Mouse (Mus musculus): ENCODE measurements around the gene Vps13d. TPM values are rescaled to one million over a fixed set of nuclear protein-coding genes. Genes with fewer than 3 reads are reported as not detected.

Gene Vps13d
- polyA plus RNA-seq, 1 experiment from 2014 or later = 7.8 TPM

DNA sequence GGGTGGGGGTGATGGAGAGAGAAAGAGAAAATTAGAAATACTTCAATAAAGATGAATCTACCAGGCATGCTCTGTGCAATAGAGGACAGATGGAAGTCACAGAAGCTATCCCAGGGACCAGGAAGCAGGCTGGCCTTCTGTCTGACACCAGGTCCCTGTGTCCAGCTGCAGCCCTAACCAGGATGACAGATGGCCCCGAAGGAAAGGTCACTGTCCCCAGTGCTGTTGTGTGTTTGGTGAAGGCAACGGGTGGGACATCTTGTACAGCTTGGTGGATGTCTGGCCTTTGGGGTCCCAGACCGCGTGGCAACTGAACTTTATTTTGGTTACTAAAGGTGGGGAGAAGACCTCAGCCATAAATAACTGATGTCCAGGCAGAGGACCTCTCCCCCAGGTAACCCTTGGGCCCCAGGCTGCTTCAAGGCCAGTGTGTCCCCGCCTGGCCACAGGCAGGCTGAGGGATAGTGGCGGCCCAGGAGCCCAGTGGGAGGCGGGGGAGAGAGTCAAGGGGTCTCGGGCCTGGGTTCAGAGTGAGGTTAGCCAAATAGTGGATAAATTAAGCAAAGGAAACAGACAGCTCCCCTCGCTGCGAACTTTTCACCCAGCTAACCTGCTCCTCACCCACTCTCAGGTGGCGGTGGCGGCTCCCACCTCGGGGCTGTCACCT lies 253.9 kb downstream of the Vps13d start:
- Histone ChIP-seq H3K27ac (replicated peaks) (no peak overlapping the region), H3K36me3 (no peaks in the 10 kb centered on the region), H3K9ac (replicated peaks) (no peak overlapping the region), H3K4me2 (no peak overlapping the region), H3K9me3 (replicated peaks) (no peaks in the 10 kb centered on the region), H3K4me1 (no peaks in the 10 kb centered on the region), H3K4me3 (replicated peaks) (no peak overlapping the region), H3K27me3 (replicated peaks) (no peaks in the 10 kb centered on the region)
- 75% methylated on average over 13 of the region's 13 CpGs for WGBS
- no peak for ATAC-seq (ENCODE audit: low FRiP score)

DNA sequence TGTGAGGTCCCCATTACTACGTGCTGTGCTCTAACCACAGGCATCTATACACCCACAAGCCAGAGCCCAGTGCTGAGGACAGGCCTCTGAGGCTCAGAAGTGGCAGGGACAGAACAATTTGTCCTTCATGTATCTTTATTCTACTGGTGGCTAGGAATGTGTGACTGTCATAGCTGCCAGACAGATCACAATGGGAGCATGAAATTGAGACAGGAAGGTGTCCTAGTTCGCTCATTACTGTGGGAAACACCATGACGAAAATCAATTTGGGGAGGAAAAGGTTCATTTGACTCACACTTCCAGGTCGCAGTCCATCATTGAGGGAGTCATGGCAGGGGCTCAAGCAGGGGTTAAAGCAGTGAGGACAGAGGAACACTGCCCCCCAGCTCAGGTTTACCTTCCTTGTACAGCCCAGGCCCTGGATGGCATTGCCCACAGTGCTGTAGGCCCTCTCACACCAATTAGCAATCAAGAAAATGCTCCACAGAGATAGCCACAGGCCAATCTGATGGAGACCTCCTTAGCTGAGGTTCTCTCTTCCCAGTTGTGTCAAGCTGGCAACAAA lies 254.9 kb downstream of the Vps13d start:
- 66% methylated on average over 4 of the region's 4 CpGs for WGBS

DNA sequence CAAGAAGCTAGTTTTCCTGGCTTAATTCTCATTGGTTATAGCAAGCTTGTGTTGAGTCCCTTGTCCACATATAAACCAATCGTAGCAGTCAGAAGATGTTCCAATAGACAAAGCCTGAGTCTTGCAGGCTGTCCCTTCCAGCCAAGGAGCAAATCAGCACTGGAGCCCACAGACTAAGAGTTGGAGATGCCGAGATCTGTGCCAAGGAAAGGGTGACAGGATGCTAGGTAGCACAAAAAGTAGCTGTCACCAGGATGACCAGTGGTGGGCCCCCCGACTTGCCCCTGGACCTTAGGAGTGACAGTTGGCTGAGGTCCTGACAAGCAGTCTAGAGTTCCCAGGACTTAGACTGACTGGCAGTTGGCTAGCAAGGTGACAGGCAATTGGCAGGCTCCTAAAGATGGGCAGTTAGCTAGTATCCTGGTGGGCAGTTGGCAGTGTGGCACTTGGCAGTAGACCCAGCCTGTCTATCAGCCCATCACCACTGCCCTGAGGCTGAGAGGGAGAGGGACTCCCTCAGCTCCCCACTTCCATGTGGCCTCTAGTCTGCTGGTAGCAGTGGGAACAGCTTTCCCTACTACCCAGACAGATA lies 258.1 kb downstream of the Vps13d start:
- Histone ChIP-seq H3K9me3 (replicated peaks) (no peaks in the 10 kb centered on the region), H3K4me1 (no peaks in the 10 kb centered on the region), H3K27ac (replicated peaks) (no peak overlapping the region), H3K4me3 (replicated peaks) (no peak overlapping the region), H3K9ac (replicated peaks) (no peak overlapping the region), H3K27me3 (replicated peaks) (no peaks in the 10 kb centered on the region), H3K36me3 (no peaks in the 10 kb centered on the region), H3K4me2 (no peak overlapping the region)
- ATAC-seq (ENCODE audit: low FRiP score) = peak; percentile 64
- 83% methylated on average over 3 of the region's 3 CpGs for WGBS

More for the DNA sequence above, 254.9 kb downstream of the Vps13d start:
- H3K27ac ChIP-seq (replicated peaks) = no peak overlapping the region
- no peak for ATAC-seq (ENCODE audit: low FRiP score)
- H3K4me3 ChIP-seq (replicated peaks) = no peak overlapping the region
- no peaks in the 10 kb centered on the region for H3K9me3 ChIP-seq (replicated peaks)
- H3K36me3 ChIP-seq = no peaks in the 10 kb centered on the region
- H3K4me2 ChIP-seq = no peak overlapping the region
- H3K4me1 ChIP-seq = no peaks in the 10 kb centered on the region
- H3K9ac ChIP-seq (replicated peaks) = no peak overlapping the region
- H3K27me3 ChIP-seq (replicated peaks) = no peaks in the 10 kb centered on the region

DNA sequence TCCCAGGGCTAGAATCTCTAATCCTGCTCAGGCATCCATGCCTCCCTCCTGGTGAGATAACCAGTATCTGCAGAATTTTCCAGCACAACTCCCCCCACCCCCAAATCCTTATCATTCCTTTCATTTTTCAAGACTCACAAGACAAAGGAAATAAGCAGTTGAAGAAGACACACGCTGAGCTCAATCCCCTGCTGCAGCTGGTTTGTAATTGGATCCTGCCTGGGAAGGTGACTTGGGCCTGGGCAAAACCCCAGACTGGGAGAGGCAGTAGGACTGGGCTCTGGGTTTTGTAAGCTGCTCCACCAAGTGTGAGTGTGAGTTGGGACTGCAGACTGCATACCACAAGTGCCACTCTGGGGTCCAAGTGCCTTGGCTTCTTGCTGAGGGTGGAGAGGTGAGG lies 260.3 kb downstream of the Vps13d start:
- H3K27ac ChIP-seq (replicated peaks) = no peak overlapping the region
- H3K9me3 ChIP-seq (replicated peaks) = no peaks in the 10 kb centered on the region
- 16% methylated on average over 1 of the region's 1 CpGs for WGBS
- peaks cover 9% of the 10 kb centered on the region; the same call in 1 of the 2 replicates for H3K4me1 ChIP-seq
- no peaks in the 10 kb centered on the region for H3K36me3 ChIP-seq
- no peak overlapping the region for H3K4me3 ChIP-seq (replicated peaks)
- H3K4me2 ChIP-seq = no peak overlapping the region
- H3K9ac ChIP-seq (replicated peaks) = no peak overlapping the region
- H3K27me3 ChIP-seq (replicated peaks) = no peaks in the 10 kb centered on the region
- ATAC-seq (ENCODE audit: low FRiP score) = no peak

DNA sequence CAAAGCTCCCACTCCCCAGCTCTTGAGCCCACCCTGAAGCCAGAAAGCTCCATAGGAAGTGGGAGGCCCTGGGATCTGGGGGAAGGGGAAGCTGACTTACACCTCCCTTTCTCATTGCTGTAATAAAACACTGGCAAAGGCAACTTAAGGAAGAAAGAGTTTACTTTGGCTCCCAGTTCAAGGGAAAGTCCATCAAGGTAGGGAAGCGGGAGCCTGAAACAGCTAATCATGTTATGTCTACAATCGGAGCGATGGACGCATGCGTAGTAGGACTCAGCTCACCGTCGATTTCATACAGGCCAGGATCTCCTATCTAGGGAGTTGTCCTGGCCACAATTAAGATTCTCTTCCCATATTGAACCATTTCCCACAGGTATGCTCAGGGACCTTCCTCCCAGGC lies 263.6 kb downstream of the Vps13d start:
- Histone ChIP-seq H3K27ac (replicated peaks) (no peak overlapping the region), H3K9ac (replicated peaks) (no peak overlapping the region), H3K9me3 (replicated peaks) (no peaks in the 10 kb centered on the region), H3K27me3 (replicated peaks) (no peaks in the 10 kb centered on the region), H3K4me1 (peaks cover 15% of the 10 kb centered on the region), H3K4me2 (no peak overlapping the region), H3K4me3 (replicated peaks) (no peak overlapping the region), H3K36me3 (no peaks in the 10 kb centered on the region)
- 90% methylated on average over 7 of the region's 7 CpGs for WGBS
- ATAC-seq (ENCODE audit: low FRiP score) = no peak

DNA sequence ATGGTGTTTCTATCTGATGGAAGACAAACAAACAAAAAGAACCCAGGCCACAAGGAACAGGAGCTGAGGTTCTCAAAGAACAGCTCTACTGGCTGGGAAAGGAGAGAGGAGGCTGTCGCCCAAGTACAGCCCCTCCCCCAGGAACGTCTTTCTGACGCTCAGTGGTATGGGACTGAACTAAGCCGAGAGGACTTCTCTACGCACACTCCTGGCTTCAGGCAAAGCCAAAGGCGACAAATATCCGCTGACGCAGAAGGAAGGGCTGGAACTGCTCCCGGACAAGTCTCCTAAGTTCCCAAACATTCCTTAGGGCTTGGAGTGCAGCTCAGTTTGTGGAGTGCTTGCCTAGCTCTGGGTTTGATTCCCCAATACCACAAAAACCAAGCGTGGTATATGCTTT lies 264.4 kb downstream of the Vps13d start:
- ATAC-seq (ENCODE audit: low FRiP score) = peak; percentile 60; the same call in 1 of the 2 replicates
- no peaks in the 10 kb centered on the region for H3K9me3 ChIP-seq (replicated peaks)
- peak overlapping the region; percentile 62 for H3K27ac ChIP-seq (replicated peaks)
- H3K4me3 ChIP-seq (replicated peaks) = no peak overlapping the region
- 38% methylated on average over 10 of the region's 10 CpGs for WGBS
- H3K36me3 ChIP-seq = no peaks in the 10 kb centered on the region
- no peak overlapping the region; the same call in 1 of the 2 replicates for H3K4me2 ChIP-seq
- no peak overlapping the region for H3K9ac ChIP-seq (replicated peaks)
- H3K4me1 ChIP-seq = peaks cover 15% of the 10 kb centered on the region
- H3K27me3 ChIP-seq (replicated peaks) = no peaks in the 10 kb centered on the region

DNA sequence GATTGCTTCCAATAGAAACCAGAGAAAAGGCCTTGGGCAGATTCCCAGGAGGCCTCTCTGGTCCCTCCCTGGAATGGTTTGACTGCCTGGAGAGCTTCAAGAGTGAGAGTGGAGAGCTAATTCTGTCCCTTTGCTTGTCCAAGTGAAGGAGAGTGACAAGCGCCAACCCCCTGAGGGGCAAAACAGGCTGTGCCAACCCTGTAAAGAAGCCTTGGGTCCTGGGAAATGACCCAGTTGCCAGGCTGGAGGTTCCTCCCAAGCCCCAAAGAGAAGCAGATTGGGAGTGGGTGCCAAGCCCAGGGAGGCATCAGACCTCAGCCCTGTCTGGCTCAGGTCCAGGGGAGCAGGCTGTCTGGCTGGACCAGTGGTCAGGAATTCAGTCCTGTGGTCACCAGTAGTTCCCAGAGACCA lies 265.0 kb downstream of the Vps13d start:
- no peak overlapping the region for H3K4me2 ChIP-seq
- H3K4me3 ChIP-seq (replicated peaks) = no peak overlapping the region
- H3K9me3 ChIP-seq (replicated peaks) = no peaks in the 10 kb centered on the region
- ATAC-seq (ENCODE audit: low FRiP score) = peak; percentile 71
- peaks cover 15% of the 10 kb centered on the region for H3K4me1 ChIP-seq
- H3K36me3 ChIP-seq = no peaks in the 10 kb centered on the region
- no peaks in the 10 kb centered on the region for H3K27me3 ChIP-seq (replicated peaks)
- peak overlapping the region; percentile 62; the same call in 1 of the 2 replicates for H3K27ac ChIP-seq (replicated peaks)
- 75% methylated on average over 1 of the region's 1 CpGs for WGBS
- H3K9ac ChIP-seq (replicated peaks) = no peak overlapping the region

DNA sequence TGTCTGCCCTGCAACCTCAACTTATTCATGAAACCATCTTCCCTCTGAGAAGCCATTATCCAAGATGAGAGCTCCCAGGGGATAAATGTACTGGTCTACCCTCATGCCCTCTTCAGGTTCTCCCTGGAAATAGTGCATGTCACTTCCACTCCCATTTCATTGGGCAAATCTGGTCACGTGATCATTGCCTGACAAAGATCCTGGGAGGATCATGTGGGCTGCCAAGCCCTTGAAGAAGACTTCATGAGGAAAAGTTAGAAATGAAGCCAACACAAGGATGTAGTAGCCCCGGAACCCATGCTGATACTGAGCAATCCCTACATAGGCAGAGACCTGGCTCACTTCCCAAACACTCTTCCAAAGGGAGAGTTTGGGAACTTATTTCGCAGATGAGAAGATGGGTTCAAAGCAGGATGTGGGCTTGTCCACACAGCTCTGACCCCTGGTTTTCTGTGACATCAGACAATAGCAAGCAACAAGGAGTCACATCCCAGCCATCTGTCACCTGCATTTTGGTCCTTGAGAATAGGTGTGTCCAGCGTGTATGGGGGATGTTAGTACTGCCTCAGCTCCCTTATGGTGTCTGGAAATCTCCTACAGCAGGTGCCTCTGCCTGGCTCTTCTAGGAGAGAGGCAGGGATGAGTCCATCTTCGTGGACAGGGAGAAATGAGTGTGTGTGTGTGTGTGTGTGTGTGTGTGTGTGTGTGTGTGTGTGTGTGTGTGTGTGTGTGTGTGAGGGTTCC lies 265.9 kb downstream of the Vps13d start:
- H3K9ac ChIP-seq (replicated peaks) = no peak overlapping the region
- no peak overlapping the region for H3K27ac ChIP-seq (replicated peaks)
- no peak overlapping the region for H3K4me2 ChIP-seq
- no peak for ATAC-seq (ENCODE audit: low FRiP score)
- H3K36me3 ChIP-seq = no peaks in the 10 kb centered on the region
- no peaks in the 10 kb centered on the region for H3K9me3 ChIP-seq (replicated peaks)
- no peaks in the 10 kb centered on the region for H3K27me3 ChIP-seq (replicated peaks)
- 91% methylated on average over 5 of the region's 5 CpGs for WGBS
- H3K4me3 ChIP-seq (replicated peaks) = no peak overlapping the region
- H3K4me1 ChIP-seq = peaks cover 15% of the 10 kb centered on the region

Other genes with a start within 250 kb of the Vps13d start
- 4.5 and 6.9 TPM in 2 replicates for gene Tnfrsf1b, start 51.9 kb upstream of the Vps13d start, polyA plus RNA-seq (2015; fragmentation: Nextera tagmentation; extraction: Ambion mirVana)
- 0.14 and 2.7 TPM in 2 replicates for gene Tnfrsf8, start 120.2 kb upstream of the Vps13d start, polyA plus RNA-seq (2015; fragmentation: Nextera tagmentation; extraction: Ambion mirVana)

Measured in neural tube, embryonic 15.5 days (tissue).